Mouse (Mus musculus): ENCODE measurements at regions not wholly inside any gene's neighbourhood (a gene's known extent, or its start where the extent isn't known, plus 50 kb on each side); places are given as distances from the start of the nearest gene placed in this dataset.

GRCm38 (mm10) chr15:30029257-30029899, 143.0 kb upstream of the Ctnnd2 start:
- DNase-seq (ENCODE audit: extremely low spot score, low read depth, low spot score) = peak; percentile 37

DNA sequence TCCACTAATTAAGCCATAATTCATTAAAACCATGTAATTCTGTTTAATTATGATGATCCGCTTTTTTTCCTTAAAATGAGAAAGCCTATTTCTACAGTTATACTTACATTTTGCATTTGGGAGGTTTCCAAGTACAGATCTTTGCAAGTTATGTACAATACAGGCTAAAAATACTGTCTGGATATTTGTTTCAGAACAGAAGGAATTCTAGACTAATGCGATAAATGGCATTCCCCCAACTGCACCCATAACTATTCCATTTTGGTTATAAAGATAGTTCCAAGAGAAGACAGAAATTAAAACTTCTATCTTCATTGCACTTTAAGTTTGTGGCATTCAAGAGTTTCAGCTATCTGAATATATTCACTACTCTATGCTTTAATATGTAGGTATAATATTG, 137.0 kb upstream of the Ctnnd2 start:
- DNase-seq (ENCODE audit: extremely low spot score, low read depth, low spot score) = no peak

DNA sequence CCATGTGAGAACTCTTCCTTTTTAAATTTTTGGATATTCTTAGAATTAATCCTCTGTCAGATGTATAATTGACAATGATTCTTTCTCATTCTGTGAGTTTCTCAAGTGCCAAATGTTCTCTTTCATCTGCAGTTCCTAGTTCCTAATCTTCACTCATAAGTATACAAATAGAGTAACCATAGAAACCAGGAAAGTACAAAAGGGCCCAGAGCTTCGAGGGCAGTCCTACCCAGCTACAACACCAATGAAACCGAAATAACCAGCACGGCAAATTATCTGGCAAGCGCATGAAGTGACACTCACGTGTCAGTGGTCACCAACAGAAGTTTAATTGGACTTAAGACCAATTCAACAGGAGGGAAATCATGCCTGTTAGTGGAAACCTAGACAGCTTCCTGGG, 121.5 kb upstream of the Ctnnd2 start:
- DNase-seq (ENCODE audit: extremely low spot score, low read depth, low spot score) = no peak

- DNase-seq (ENCODE audit: extremely low spot score, low read depth, low spot score) = no peak
Measured at GRCm38 (mm10) chr15:30059808-30060207, 112.6 kb upstream of the Ctnnd2 start.

GRCm38 (mm10) chr15:30060505-30061342, 111.7 kb upstream of the Ctnnd2 start:
- DNase-seq (ENCODE audit: extremely low spot score, low read depth, low spot score) = no peak

GRCm38 (mm10) chr15:30071668-30072067, 100.7 kb upstream of the Ctnnd2 start:
- DNase-seq (ENCODE audit: extremely low spot score, low read depth, low spot score) = no peak

DNA sequence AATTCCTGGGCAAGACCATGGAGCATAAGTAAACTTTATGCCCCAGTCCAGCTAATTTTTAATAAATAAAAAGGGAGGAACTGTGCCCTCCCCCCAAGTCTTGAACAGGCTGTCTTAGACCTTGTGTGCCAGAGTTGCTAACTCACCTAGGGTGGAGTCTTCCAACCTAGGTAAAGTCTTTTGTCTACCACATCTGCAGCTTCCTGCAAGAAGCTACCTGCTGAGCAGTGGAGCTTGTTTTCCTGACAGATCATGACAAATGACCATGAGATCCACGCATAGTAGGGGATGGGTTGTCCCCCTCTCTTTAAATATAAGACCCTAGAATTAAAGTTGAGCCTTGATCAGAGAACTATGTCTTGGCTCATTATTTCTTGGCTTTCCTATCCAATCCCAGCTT, 100.1 kb upstream of the Ctnnd2 start:
- DNase-seq (ENCODE audit: extremely low spot score, low read depth, low spot score) = no peak

DNA sequence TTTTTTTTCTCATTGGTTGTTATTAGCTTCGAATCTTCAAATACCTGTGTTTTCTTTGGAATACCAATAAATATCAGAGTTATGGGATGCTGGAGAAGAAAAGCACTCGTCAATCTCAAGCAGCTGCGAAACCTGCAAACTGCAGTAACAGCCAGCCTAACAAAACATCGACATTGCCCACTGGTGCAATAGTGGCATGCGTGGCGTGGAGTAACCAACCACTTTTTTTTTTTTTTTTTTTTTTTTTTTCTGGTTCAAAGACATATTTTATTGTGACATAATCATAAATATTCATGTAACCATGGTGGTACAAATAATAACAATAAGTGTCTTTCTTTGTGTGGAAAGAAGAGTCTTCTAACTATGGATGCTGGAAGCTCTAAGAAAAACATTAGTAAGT, 85.3 kb upstream of the Ctnnd2 start:
- no peak for DNase-seq (ENCODE audit: extremely low spot score, low read depth, low spot score)

- DNase-seq (ENCODE audit: extremely low spot score, low read depth, low spot score) = no peak
Measured at GRCm38 (mm10) chr15:30122061-30122460, 50.3 kb upstream of the Ctnnd2 start.
